Mouse (Mus musculus) midbrain, embryonic 16.5 days (tissue): ENCODE measurements around the gene Tmc4. TPM values are rescaled to one million over a fixed set of nuclear protein-coding genes. Genes with fewer than 3 reads are reported as not detected.

Experiments
- ATAC-seq: fragments of 200-750 bp; cut with Nextera tagmentation; 2 replicates; pipeline ENCODE4 v1.8.0; 2017; ENCODE audit warnings: moderate TSS enrichment
- H3K27ac ChIP-seq: fragments of 300-500 bp; sonication (generic); 2 replicates; pipeline ENCODE4 v1.5.1; 2014; ENCODE audit warnings: mild to moderate bottlenecking, low read length, mixed read lengths
- H3K27me3 ChIP-seq: fragments of 300-500 bp; sonication (generic); 2 replicates; pipeline ENCODE4 v1.6.1; 2014; ENCODE audit warnings: low read depth, low read length, mixed read lengths; ENCODE audit not compliant: control insufficient read depth, insufficient read depth
- H3K36me3 ChIP-seq: fragments of 300-500 bp; sonication (generic); 2 replicates; pipeline ENCODE4 v1.6.1; 2014; ENCODE audit warnings: mild to moderate bottlenecking, low read length, moderate library complexity, mixed read lengths; ENCODE audit not compliant: control insufficient read depth, insufficient read depth
- H3K4me1 ChIP-seq: fragments of 300-500 bp; sonication (generic); 2 replicates; pipeline ENCODE4 v1.6.1; 2014; ENCODE audit warnings: mild to moderate bottlenecking, low read length, mixed read lengths; ENCODE audit not compliant: control insufficient read depth, insufficient read depth
- H3K4me2 ChIP-seq: fragments of 300-500 bp; sonication (generic); 2 replicates; pipeline ENCODE4 v1.6.1; 2014; ENCODE audit warnings: mild to moderate bottlenecking, low read length, mixed read lengths
- H3K4me3 ChIP-seq: fragments of 300-500 bp; sonication (generic); 2 replicates; pipeline ENCODE4 v1.5.1; 2014; ENCODE audit warnings: low read depth, mild to moderate bottlenecking, low read length, moderate library complexity, mixed read lengths
- H3K9ac ChIP-seq: fragments of 300-500 bp; sonication (generic); 2 replicates; pipeline ENCODE4 v1.6.1; 2014; ENCODE audit warnings: low read depth, low read length, mixed read lengths
- H3K9me3 ChIP-seq: fragments of 300-500 bp; sonication (generic); replicated peaks from 2 replicates; pipeline ENCODE4 v1.6.1; 2014; ENCODE audit warnings: mild to moderate bottlenecking, low read length, mixed read lengths; ENCODE audit not compliant: control insufficient read depth, poor library complexity, severe bottlenecking
- WGBS: fragments of 180-500 bp; shearing (Covaris S2); extraction: QIAGEN DNeasy Blood & Tissue Kit; methylation state at CpG from one replicate; pipeline ENCODE4 v1.1.7; 2014; 5-methylcytosine and 5-hydroxymethylcytosine counted together
- polyA plus RNA-seq: library from polyadenylated mRNA; unstranded; fragments of >200 nt; fragmentation: Nextera tagmentation; extraction: Ambion mirVana; gene quantifications from 2 replicates; pipeline ENCODE4 v1.2.1, GENCODE M21; 2015

Tmc4 gene
- polyA plus RNA-seq, 1 experiment from 2014 or later, result 4.5 TPM

DNA sequence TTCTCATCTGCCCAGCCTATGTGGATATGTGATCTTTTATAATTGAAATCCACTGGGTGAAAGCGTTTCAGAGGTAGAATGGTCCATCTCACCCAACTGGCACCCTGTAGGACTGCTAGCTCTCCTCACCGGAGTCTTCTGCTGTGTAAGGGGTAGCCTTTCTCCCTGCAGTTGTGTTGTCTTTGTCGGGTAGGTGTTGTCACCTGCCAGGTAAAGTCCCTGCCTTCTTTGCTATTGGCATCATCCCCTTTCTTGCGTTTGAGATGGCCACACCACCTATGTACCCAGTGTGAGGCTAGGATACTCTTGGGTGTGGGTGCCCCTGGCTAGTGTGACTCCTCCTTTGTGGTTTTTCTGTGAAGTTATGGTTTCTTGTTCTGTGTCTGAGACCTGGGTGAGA lies 30.7 kb downstream of the Tmc4 start:
- H3K4me1 ChIP-seq, result peaks cover 37% of the 10 kb centered on the region
- peak overlapping the region; percentile 76 for H3K4me2 ChIP-seq
- no peak overlapping the region for H3K27ac ChIP-seq
- peak overlapping the region; percentile 96 for H3K9ac ChIP-seq
- 69% methylated on average over 4 of the region's 4 CpGs for WGBS
- peak overlapping the region; percentile 95 for H3K4me3 ChIP-seq
- ATAC-seq, result no peak
- H3K27me3 ChIP-seq, result no peaks in the 10 kb centered on the region
- H3K9me3 ChIP-seq, result no peaks in the 10 kb centered on the region
- peaks cover 11% of the 10 kb centered on the region for H3K36me3 ChIP-seq

DNA sequence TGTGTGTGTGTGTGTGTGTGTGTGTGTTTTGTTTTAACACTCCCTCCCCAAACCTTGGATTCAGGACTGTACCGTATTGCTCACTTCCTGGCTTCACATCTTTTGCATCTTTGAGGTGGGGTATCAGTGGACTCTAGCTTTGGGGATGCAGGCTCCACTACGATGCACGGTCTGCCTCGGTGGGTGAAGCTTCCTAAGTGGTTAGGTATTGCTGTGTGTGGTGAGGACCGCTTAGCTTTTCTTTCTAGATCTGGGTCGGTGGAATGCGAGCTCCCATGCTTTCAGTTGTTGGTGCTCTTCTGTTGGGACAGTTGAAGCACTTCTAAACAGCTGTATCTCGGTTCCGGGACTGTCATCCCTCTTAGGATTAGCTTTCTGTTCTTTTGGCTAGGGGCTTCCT lies 31.2 kb downstream of the Tmc4 start:
- Histone ChIP-seq H3K36me3 (peaks cover 6% of the 10 kb centered on the region), H3K9ac (peak overlapping the region; percentile 96), H3K9me3 (no peaks in the 10 kb centered on the region), H3K27ac (peak overlapping the region; percentile 94; the same call in 1 of the 2 replicates), H3K4me2 (peak overlapping the region; percentile 76), H3K27me3 (no peaks in the 10 kb centered on the region), H3K4me3 (peak overlapping the region; percentile 95), H3K4me1 (peaks cover 37% of the 10 kb centered on the region)
- WGBS, result 27% methylated on average over 9 of the region's 9 CpGs
- ATAC-seq, result no peak

DNA sequence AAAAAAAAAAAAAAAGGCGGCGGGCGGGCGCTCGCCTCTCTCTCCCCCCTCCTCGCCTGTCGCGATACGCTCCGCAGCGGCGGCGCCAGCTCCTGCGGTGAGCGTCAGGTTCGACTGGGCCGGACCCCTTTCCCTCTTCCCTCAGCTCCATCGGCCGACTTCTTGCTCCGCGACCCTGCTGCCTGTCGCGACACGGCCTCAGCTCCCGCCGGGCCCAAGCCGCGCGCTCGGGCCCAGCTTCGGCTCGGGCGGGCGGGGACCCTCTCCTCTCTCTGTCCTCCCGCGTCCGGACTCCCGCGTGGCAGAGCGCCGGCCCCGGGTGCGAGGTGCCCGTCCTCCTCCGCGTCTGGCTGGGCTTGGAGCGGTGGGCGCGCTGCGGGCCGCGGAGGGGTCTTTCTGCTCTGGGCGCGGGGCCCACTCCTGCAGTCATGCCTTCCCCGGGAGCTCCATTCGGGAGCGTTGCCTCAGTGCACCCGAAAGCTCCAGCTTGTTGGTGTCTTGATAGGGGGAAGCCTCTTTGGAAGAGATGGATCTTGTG lies 31.8 kb downstream of the Tmc4 start:
- Histone ChIP-seq H3K4me3 (peak overlapping the region; percentile 95), H3K9me3 (no peaks in the 10 kb centered on the region), H3K4me2 (peak overlapping the region; percentile 76), H3K9ac (peak overlapping the region; percentile 96), H3K27ac (peak overlapping the region; percentile 94), H3K36me3 (peaks cover 5% of the 10 kb centered on the region), H3K4me1 (peaks cover 37% of the 10 kb centered on the region), H3K27me3 (no peaks in the 10 kb centered on the region)
- WGBS, result 0% methylated on average over 53 of the region's 58 CpGs
- peak; percentile 6 for ATAC-seq

DNA sequence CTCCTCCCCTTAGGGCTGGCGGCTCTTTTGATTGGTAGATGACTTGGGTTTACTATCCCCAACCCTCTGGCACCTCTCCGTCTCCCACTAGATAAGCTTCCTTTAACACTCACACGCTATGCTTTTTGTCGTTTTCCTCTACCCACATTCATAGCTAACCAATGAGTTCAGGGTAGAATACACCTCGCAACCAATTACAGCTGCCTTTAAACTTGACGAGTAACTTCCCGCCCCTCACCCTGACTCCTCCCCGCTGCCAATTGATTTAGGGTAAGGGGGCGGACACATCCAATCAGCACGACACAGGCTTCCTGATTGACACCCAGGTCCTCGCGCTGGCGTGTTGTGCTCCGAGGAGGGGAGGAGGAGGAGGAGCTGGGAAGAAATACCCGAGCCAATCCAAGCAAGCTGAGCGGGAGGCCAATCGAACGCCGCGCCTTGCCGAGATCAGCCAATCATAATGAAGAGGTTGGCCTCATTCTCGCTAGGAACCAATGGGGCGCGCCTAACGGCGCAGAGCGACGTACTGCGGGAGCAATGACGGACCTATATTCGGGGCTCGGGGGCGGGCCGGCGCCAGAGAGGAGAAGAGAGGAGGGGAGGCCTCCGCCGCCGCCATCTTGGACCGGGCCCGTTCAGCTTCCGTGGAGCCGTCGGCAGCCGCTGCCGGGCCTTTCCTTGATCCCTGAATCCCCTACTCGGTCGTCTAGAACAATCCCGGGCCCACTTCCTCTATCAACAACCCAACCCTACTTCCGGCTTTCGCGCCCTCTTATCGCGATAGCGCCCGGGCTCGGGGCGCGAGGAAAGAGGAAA lies 32.5 kb downstream of the Tmc4 start, which contains the start of gene Cnot3:
Cnot3 (plus strand) TSS at position 597 of the 816 bp plus-strand sequence.
- peak within 1 kb of the TSS; percentile 76 for H3K4me2 ChIP-seq
- WGBS, result under 1% methylated on average over 51 of the region's 58 CpGs
- peak; percentile 98 for ATAC-seq

DNA sequence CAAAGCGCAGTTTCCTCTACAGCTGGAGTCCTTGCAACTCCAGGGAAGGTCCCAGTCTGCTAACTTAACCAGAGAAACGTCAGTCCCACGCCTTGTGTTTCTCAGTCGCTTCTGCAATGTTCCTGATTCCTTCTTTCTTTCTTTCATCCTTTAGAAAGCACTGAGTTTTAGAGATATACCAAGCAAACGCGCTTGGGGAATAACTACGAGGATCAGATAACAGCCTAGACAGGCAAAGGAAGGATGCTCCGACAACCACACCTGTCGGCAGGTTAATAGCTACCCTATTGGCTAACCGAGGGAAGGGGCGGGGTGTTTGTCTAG lies 33.0 kb downstream of the Tmc4 start:
- WGBS, result 1% methylated on average over 11 of the region's 11 CpGs
- Histone ChIP-seq H3K4me2 (peak overlapping the region; percentile 70), H3K27me3 (no peaks in the 10 kb centered on the region), H3K27ac (peak overlapping the region; percentile 64), H3K4me3 (peak overlapping the region; percentile 43), H3K9me3 (no peaks in the 10 kb centered on the region), H3K4me1 (peaks cover 37% of the 10 kb centered on the region), H3K36me3 (peaks cover 11% of the 10 kb centered on the region), H3K9ac (peak overlapping the region; percentile 39)
- peak; percentile 0; the same call in 1 of the 2 replicates for ATAC-seq

More for the DNA sequence above, 32.5 kb downstream of the Tmc4 start, which contains the start of gene Cnot3:
- Histone ChIP-seq H3K9me3 (no peaks in the 10 kb centered on the region), H3K9ac (peak within 1 kb of the TSS; percentile 96), H3K27ac (peak within 1 kb of the TSS; percentile 94), H3K4me3 (peak within 1 kb of the TSS; percentile 95), H3K36me3 (peaks cover 7% of the 10 kb centered on the region), H3K4me1 (peaks cover 37% of the 10 kb centered on the region), H3K27me3 (no peaks in the 10 kb centered on the region)

DNA sequence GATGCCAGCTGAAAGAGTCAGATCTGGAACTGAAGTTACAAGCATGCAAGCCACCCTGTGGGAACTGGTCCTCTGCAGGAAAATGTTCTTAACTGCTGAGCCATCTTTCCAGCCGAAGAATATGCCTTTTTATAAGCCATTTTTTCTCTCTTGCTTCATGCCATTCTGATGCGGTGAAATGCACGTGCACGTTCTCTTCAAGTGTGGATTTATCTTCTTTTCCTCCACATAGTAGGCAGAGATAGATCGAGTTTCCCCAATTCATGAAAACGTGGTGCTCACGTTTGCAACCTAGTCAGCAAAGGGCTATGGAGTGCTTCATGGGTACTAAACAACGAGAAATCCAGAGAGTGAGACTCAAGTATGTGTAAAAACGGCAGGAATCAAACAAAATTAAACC lies 33.5 kb downstream of the Tmc4 start:
- H3K9me3 ChIP-seq, result no peaks in the 10 kb centered on the region
- peaks cover 33% of the 10 kb centered on the region for H3K4me1 ChIP-seq
- peak overlapping the region; percentile 43 for H3K4me3 ChIP-seq
- WGBS, result 25% methylated on average over 9 of the region's 9 CpGs
- ATAC-seq, result no peak
- peak overlapping the region; percentile 39; the same call in 1 of the 2 replicates for H3K9ac ChIP-seq
- H3K27ac ChIP-seq, result no peak overlapping the region; the same call in 1 of the 2 replicates
- no peaks in the 10 kb centered on the region for H3K27me3 ChIP-seq
- H3K36me3 ChIP-seq, result peaks cover 12% of the 10 kb centered on the region
- peak overlapping the region; percentile 70 for H3K4me2 ChIP-seq

DNA sequence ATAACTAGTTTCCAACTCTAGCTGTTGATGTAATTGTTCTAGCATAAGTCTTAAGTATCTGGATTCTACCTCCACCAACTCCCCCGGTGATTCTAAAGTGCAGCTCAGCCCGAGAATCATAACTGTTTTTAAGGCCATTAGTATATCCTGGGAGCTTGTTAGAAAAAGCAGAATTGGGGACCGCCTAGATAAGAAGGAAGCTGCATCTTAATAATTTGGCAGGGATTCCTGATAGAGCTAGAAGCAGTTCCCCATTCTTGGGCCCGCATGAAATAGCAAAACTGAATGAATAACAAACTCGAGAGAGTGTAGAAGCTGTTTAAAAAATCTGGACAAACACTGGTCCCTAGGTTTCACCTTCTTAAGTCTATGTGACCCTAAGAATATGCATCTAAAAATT lies 33.9 kb downstream of the Tmc4 start:
- no peak overlapping the region for H3K27ac ChIP-seq
- no peaks in the 10 kb centered on the region for H3K27me3 ChIP-seq
- H3K9me3 ChIP-seq, result no peaks in the 10 kb centered on the region
- peaks cover 16% of the 10 kb centered on the region for H3K36me3 ChIP-seq
- H3K9ac ChIP-seq, result no peak overlapping the region
- no peak for ATAC-seq
- no peak overlapping the region; the same call in 1 of the 2 replicates for H3K4me3 ChIP-seq
- peaks cover 29% of the 10 kb centered on the region for H3K4me1 ChIP-seq
- no peak overlapping the region for H3K4me2 ChIP-seq
- WGBS, result 76% methylated on average over 5 of the region's 5 CpGs

DNA sequence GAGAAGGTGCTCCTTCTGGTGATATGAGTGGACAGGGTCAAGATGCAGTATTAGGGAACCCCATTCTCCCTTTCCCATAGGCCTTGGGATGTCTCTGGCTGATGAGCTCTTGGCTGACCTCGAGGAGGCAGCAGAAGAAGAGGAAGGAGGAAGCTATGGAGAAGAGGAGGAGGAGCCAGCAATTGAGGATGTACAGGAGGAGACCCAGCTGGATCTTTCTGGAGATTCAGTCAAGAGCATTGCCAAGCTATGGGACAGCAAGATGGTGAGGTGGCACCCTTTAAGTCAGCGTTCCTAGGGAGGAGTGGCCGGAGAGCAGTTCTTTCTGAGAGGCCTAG lies 46.9 kb downstream of the Tmc4 start:
- Histone ChIP-seq H3K4me3 (peak overlapping the region; percentile 50), H3K4me2 (peak overlapping the region; percentile 87), H3K36me3 (peaks cover 5% of the 10 kb centered on the region), H3K4me1 (peaks cover 23% of the 10 kb centered on the region), H3K9ac (peak overlapping the region; percentile 70), H3K9me3 (no peaks in the 10 kb centered on the region), H3K27me3 (no peaks in the 10 kb centered on the region), H3K27ac (no peak overlapping the region)
- peak; percentile 1 for ATAC-seq
- WGBS, result 58% methylated on average over 3 of the region's 3 CpGs
